Mouse (Mus musculus) embryonic facial prominence, embryonic 11.5 days (tissue): ENCODE data around the gene Tmem94. TPM values are rescaled to one million over a fixed set of nuclear protein-coding genes. Genes with fewer than 3 reads are reported as not detected.
A peak's percentile ranks its signal among the peaks of the same experiment; 100 is the strongest.

ENCODE experiments used
- ATAC-seq: fragments of 200-750 bp; cut with Nextera tagmentation; replicated peaks from 2 replicates; pipeline ENCODE4 v1.8.0; 2017; ENCODE audit warnings: low read depth; ENCODE audit not compliant: insufficient number of reproducible peaks, low FRiP score, low TSS enrichment
- DNase-seq: peaks from one replicate; pipeline ENCODE4 v3.0.0-alpha.2; 2015; ENCODE audit warnings: low spot score
- H3K27ac ChIP-seq: fragments of 300-500 bp; sonication (generic); replicated peaks from 2 replicates; pipeline ENCODE4 v1.5.1; 2014; ENCODE audit warnings: mild to moderate bottlenecking, low read depth, low read length, control low read depth
- H3K27me3 ChIP-seq: fragments of 300-500 bp; sonication (generic); 2 replicates; pipeline ENCODE4 v1.6.1; 2014; ENCODE audit warnings: mild to moderate bottlenecking, low read length, moderate library complexity, mixed read lengths; ENCODE audit not compliant: control insufficient read depth, insufficient read depth
- H3K36me3 ChIP-seq: fragments of 300-500 bp; sonication (generic); replicated peaks from 2 replicates; pipeline ENCODE4 v1.6.1; 2014; ENCODE audit warnings: low read depth, mild to moderate bottlenecking, low read length, moderate library complexity, mixed read lengths; ENCODE audit not compliant: control insufficient read depth, insufficient read depth
- H3K4me1 ChIP-seq: fragments of 300-500 bp; sonication (generic); 2 replicates; pipeline ENCODE4 v1.6.1; 2014; ENCODE audit warnings: low read length, mixed read lengths; ENCODE audit not compliant: control insufficient read depth, insufficient read depth
- H3K4me2 ChIP-seq: fragments of 300-500 bp; sonication (generic); 2 replicates; pipeline ENCODE4 v1.6.1; 2014; ENCODE audit warnings: low read depth, mild to moderate bottlenecking, control low read depth, low read length, moderate library complexity
- H3K4me3 ChIP-seq: fragments of 300-500 bp; sonication (generic); 2 replicates; pipeline ENCODE4 v1.5.1; 2014; ENCODE audit warnings: low read depth, low read length, control low read depth
- H3K9ac ChIP-seq: fragments of 300-500 bp; sonication (generic); replicated peaks from 2 replicates; pipeline ENCODE4 v1.6.1; 2014; ENCODE audit warnings: mild to moderate bottlenecking, control low read depth, low read length
- H3K9me3 ChIP-seq: fragments of 300-500 bp; sonication (generic); replicated peaks from 2 replicates; pipeline ENCODE4 v1.6.1; 2016; ENCODE audit warnings: mild to moderate bottlenecking, low read length, inconsistent platforms, mixed read lengths; ENCODE audit not compliant: control insufficient read depth
- WGBS: fragments of 180-500 bp; shearing (Covaris S2); extraction: QIAGEN DNeasy Blood & Tissue Kit; methylation state at CpG from one replicate; pipeline ENCODE4 v1.1.7; 2014; 5-methylcytosine and 5-hydroxymethylcytosine counted together
- polyA plus RNA-seq: library from polyadenylated mRNA; unstranded; fragments of >200 nt; fragmentation: Nextera tagmentation; extraction: Ambion mirVana; gene quantifications from 2 replicates; pipeline ENCODE4 v1.2.1, GENCODE M21; 2014

The Tmem94 gene
- polyA plus RNA-seq, 1 experiment from 2014 or later: 10.3 TPM

- Histone ChIP-seq H3K9ac (no peak overlapping the region), H3K4me1 (no peaks in the 10 kb centered on the region), H3K4me2 (no peak overlapping the region), H3K9me3 (no peaks in the 10 kb centered on the region), H3K4me3 (no peak overlapping the region), H3K27me3 (no peaks in the 10 kb centered on the region), H3K27ac (no peak overlapping the region), H3K36me3 (no peaks in the 10 kb centered on the region)
- DNase-seq: peak; percentile 10
- ATAC-seq: no peak
- WGBS: 67% methylated on average over 13 of the region's 13 CpGs
These were observed 26.9 kb upstream of the Tmem94 start for GRCm38 (mm10) chr11:115738275-115738885.

GRCm38 (mm10) chr11:115741070-115741469, 24.2 kb upstream of the Tmem94 start:
- Histone ChIP-seq H3K27me3 (no peaks in the 10 kb centered on the region), H3K9me3 (no peaks in the 10 kb centered on the region), H3K4me1 (no peaks in the 10 kb centered on the region), H3K27ac (no peak overlapping the region), H3K9ac (no peak overlapping the region), H3K4me3 (no peak overlapping the region), H3K4me2 (no peak overlapping the region), H3K36me3 (no peaks in the 10 kb centered on the region)
- ATAC-seq (no peak), DNase-seq (no peak)
- 87% methylated on average over 11 of the region's 11 CpGs for WGBS

DNA sequence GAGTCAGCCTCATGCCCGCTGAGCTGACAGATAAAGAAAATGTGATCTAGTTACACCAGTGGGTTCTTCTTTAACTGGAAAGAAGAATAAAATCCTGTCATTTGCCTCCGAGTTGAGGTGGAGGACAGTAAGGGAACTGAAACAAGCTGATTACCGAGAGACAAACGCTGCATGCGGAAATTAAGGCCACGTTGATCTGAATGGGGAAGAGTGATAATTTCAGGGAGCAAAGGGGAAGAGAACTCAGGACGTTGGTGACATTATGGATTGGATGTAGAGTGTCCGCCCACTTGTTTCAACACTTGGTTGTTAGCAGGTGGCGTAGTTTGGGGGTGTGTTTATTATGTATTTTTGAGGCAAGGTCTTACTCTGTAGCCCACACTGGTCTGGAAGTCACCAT, 22.3 kb upstream of the Tmem94 start:
- Histone ChIP-seq H3K4me1 (no peaks in the 10 kb centered on the region), H3K9ac (no peak overlapping the region), H3K4me3 (no peak overlapping the region), H3K36me3 (no peaks in the 10 kb centered on the region), H3K4me2 (no peak overlapping the region), H3K27me3 (no peaks in the 10 kb centered on the region), H3K27ac (no peak overlapping the region), H3K9me3 (no peaks in the 10 kb centered on the region)
- ATAC-seq (no peak), DNase-seq (no peak)
- 88% methylated on average over 9 of the region's 9 CpGs for WGBS

DNA sequence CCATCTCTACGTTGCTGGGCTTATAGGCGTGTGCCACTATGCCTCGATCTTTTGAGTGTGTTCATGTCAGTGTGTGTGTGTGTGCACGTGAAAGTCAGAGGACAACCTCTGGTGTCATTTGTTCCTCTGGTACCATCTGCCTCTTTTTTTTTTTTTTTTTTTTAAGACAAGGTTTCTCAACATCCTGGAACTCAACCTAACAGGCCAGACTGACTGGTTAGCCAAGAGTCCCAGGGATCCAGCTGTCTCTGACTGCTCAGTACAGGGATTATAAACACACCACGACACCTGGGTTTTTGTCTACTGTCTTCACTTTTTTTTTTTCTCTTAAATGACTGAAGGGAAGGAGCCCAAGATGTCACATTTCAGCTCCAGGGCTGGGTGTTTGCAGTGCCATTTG, 20.8 kb upstream of the Tmem94 start:
- H3K4me2 ChIP-seq: no peak overlapping the region
- WGBS: 88% methylated on average over 5 of the region's 5 CpGs
- no peak overlapping the region for H3K9ac ChIP-seq
- no peaks in the 10 kb centered on the region for H3K9me3 ChIP-seq
- DNase-seq (no peak), ATAC-seq (no peak)
- no peaks in the 10 kb centered on the region for H3K4me1 ChIP-seq
- H3K36me3 ChIP-seq: no peaks in the 10 kb centered on the region
- no peaks in the 10 kb centered on the region for H3K27me3 ChIP-seq
- H3K4me3 ChIP-seq: no peak overlapping the region
- H3K27ac ChIP-seq: no peak overlapping the region

DNA sequence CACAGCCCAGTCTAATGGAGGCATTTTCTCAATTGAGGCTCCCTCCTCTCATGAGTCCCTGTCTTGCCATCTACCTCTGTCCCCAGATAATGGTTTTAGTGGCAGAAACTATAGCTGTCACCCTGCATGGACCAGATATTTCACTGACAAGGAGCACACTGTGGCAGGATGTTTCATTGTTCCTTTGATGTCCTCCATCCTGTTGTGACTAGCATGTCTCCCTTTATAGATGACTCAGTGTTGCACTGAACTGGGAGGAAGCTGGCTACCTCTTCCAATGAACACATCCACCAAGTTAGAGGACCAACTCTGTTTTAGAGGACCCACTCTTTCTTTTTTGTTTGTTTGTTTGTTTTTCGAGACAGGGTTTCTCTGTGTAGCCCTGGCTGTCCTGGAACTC, 19.1 kb upstream of the Tmem94 start:
- H3K36me3 ChIP-seq: no peaks in the 10 kb centered on the region
- WGBS: 83% methylated on average over 1 of the region's 1 CpGs
- no peak overlapping the region for H3K4me2 ChIP-seq
- ATAC-seq (no peak), DNase-seq (no peak)
- no peaks in the 10 kb centered on the region for H3K9me3 ChIP-seq
- H3K27me3 ChIP-seq: no peaks in the 10 kb centered on the region
- H3K27ac ChIP-seq: no peak overlapping the region
- H3K9ac ChIP-seq: no peak overlapping the region
- no peak overlapping the region for H3K4me3 ChIP-seq
- no peaks in the 10 kb centered on the region for H3K4me1 ChIP-seq

DNA sequence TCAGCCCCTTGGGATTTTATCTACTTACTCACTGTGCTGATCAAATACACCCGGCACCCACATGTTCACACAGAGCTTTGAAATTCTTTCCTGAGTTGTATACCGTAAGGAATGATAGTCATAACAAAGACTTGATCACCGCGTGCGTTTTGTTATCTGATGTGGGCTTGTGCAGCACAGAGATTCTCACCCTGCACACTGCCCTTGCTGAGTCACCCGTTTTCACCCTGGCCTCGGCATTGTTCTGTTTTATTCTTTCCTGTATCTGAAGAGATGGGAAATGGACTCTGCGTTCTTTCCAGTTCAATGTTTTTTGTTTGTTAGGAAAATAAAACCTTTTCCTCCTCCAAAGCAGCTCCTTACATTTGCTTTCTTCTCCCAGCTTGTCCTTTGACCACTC, 18.5 kb upstream of the Tmem94 start:
- no peak for DNase-seq
- Histone ChIP-seq H3K4me1 (no peaks in the 10 kb centered on the region), H3K27ac (no peak overlapping the region), H3K27me3 (no peaks in the 10 kb centered on the region), H3K4me2 (no peak overlapping the region), H3K9ac (no peak overlapping the region), H3K36me3 (no peaks in the 10 kb centered on the region), H3K4me3 (no peak overlapping the region), H3K9me3 (no peaks in the 10 kb centered on the region)
- ATAC-seq: no peak
- WGBS: 57% methylated on average over 8 of the region's 8 CpGs

GRCm38 (mm10) chr11:115747351-115747750, 17.9 kb upstream of the Tmem94 start:
- no peaks in the 10 kb centered on the region for H3K36me3 ChIP-seq
- H3K4me1 ChIP-seq: no peaks in the 10 kb centered on the region
- no peaks in the 10 kb centered on the region for H3K9me3 ChIP-seq
- H3K4me2 ChIP-seq: peak overlapping the region; percentile 24; the same call in 1 of the 2 replicates
- no peak for ATAC-seq
- no peak overlapping the region for H3K9ac ChIP-seq
- no peak overlapping the region for H3K4me3 ChIP-seq
- peak; percentile 13 for DNase-seq
- 11% methylated on average over 15 of the region's 15 CpGs for WGBS
- H3K27ac ChIP-seq: no peak overlapping the region
- no peaks in the 10 kb centered on the region for H3K27me3 ChIP-seq

DNA sequence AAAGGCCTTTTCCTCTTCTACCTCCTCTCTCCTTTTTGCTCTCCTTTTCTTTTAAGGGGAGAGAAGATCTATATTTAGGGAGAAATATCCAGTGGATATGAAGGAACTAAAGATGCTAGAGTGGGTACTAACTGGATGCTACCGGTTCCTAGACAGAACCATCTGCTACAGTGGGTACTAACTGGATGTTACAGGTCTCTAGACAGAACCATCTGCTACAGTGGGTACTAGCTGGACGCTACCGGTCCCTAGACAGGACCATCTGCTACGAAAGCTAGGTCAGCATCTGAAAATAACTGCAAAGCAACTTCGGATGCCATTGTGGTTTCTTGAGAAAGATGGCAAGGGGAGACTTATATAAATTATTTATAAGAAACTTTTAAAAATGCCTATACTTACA, 15.4 kb upstream of the Tmem94 start:
- 88% methylated on average over 5 of the region's 5 CpGs for whole genome bisulfite sequencing
- DNase-seq: no peak

More for the DNA sequence above, 15.4 kb upstream of the Tmem94 start:
- Histone ChIP-seq H3K9ac (no peak overlapping the region), H3K27me3 (no peaks in the 10 kb centered on the region), H3K9me3 (no peaks in the 10 kb centered on the region), H3K4me2 (no peak overlapping the region), H3K4me1 (no peaks in the 10 kb centered on the region), H3K4me3 (no peak overlapping the region), H3K36me3 (no peaks in the 10 kb centered on the region), H3K27ac (no peak overlapping the region)
- ATAC-seq: no peak
